Mouse (Mus musculus): ENCODE measurements at regions not wholly inside any gene's neighbourhood (a gene's known extent, or its start where the extent isn't known, plus 50 kb on each side); places are given as distances from the start of the nearest gene placed in this dataset.

GRCm38 (mm10) chr16:78631797-78632196 lies 55.3 kb upstream of the D16Ertd472e start:
- H3K9me3 ChIP-seq (replicated peaks) = no peaks in the 10 kb centered on the region
- no peak overlapping the region for H3K27ac ChIP-seq (replicated peaks)
- H3K36me3 ChIP-seq (replicated peaks) = no peaks in the 10 kb centered on the region
- no peak overlapping the region for H3K9ac ChIP-seq
- no peaks in the 10 kb centered on the region for H3K27me3 ChIP-seq
- H3K4me2 ChIP-seq = no peak overlapping the region
- 58% methylated on average over 5 of the region's 5 CpGs for WGBS (ENCODE audit: insufficient replicate concordance)
- no peaks in the 10 kb centered on the region for H3K4me1 ChIP-seq (replicated peaks)
- peak; percentile 57 for ATAC-seq (ENCODE audit: insufficient read depth)
- no peak overlapping the region for H3K4me3 ChIP-seq (replicated peaks)

- no peak overlapping the region for H3K27ac ChIP-seq (replicated peaks)
- H3K4me3 ChIP-seq (replicated peaks) = no peak overlapping the region
- ATAC-seq (ENCODE audit: insufficient read depth) = no peak
- H3K27me3 ChIP-seq = no peaks in the 10 kb centered on the region
- H3K36me3 ChIP-seq (replicated peaks) = no peaks in the 10 kb centered on the region
- H3K4me2 ChIP-seq = no peak overlapping the region
- no peak overlapping the region for H3K9ac ChIP-seq
- 52% methylated on average over 2 of the region's 2 CpGs for WGBS (ENCODE audit: insufficient replicate concordance)
- no peaks in the 10 kb centered on the region for H3K9me3 ChIP-seq (replicated peaks)
- 0 out of 2 replicates have a peak, but pooled peaks cover 4% of the 10 kb centered on the region for H3K4me1 ChIP-seq (replicated peaks)
These were observed 50.3 kb upstream of the D16Ertd472e start for GRCm38 (mm10) chr16:78626803-78627202.

Data from liver, embryonic 15.5 days (tissue).